19 mouse cellular contexts compared by ENCODE assay signal in the genomic region with DNA sequence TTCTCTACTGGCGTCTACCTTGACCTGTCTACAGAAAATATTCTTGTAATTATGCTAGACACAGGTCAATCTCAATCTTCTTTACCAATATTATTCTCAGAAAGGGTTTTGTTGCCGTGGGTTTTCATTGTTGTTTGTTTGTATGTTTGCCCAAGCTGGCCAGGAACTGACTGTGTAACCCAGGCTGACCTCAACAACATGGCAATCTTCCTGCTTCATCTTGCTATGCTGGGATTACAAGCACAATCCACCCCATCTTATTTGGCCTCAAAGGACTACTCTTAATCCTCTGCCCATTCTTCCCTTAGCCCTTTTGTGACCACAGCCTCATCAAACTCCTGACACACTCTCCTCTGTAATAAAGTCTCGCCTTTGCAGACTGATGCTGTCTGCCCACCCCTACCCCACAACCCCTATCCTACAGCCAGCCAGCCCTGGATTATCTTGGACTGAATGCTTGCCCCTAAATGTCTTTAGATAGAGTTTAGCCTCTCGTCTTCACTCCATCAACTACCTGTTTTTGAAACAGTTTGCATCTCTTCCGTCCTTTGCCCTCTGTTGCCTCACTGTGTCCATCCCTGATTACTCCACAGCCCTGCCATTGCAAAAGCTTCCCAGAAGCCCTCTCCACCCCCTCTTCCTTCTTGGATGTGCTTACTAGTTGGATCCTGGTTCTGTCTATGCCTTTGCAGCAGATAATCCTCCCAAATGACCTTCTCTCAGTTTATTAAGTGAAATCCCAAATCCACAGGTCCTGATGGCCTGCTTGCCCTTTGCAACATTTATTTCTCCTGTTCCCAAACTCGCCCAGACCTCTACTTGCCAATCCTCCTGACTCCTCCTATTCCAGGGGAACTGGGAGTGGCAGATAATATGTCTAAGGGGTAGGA. TPM values are rescaled to one million over a fixed set of nuclear protein-coding genes. Genes with fewer than 3 reads are reported as not detected.
"Had no signal": no experiment of that assay in that cellular context is flagged by ENCODE, and none has a peak within 500 bp of the region (broad histone marks: within the 10 kb centered on the region; RNA-seq: fewer than 3 reads in every experiment).

No protein-coding gene starts in this region.

- H3K4me1 ChIP-seq: limb, embryonic 13.5 days; midbrain, embryonic 13.5 days; neural tube, embryonic 12.5 days; stomach, embryonic 15.5 days had no signal

- H3K36me3 ChIP-seq: kidney, embryonic 15.5 days; limb, embryonic 13.5 days; midbrain, embryonic 13.5 days; neural tube, embryonic 12.5 days; stomach, embryonic 15.5 days had no signal

- H3K9me3 ChIP-seq: kidney, embryonic 15.5 days; limb, embryonic 13.5 days; midbrain, embryonic 13.5 days; neural tube, embryonic 12.5 days; stomach, embryonic 15.5 days had no signal

- H3K4me3 ChIP-seq: kidney, embryonic 15.5 days; limb, embryonic 13.5 days; midbrain, embryonic 13.5 days; neural tube, embryonic 12.5 days; stomach, embryonic 15.5 days had no signal

- H3K27me3 ChIP-seq: stomach, embryonic 15.5 days had no signal

- H3K9ac ChIP-seq: kidney, embryonic 15.5 days; limb, embryonic 13.5 days; midbrain, embryonic 13.5 days; neural tube, embryonic 12.5 days; stomach, embryonic 15.5 days had no signal

- H3K4me2 ChIP-seq: kidney, embryonic 15.5 days; limb, embryonic 13.5 days; midbrain, embryonic 13.5 days; neural tube, embryonic 12.5 days; stomach, embryonic 15.5 days had no signal

- H3K27ac ChIP-seq: kidney, embryonic 15.5 days; limb, embryonic 13.5 days; midbrain, embryonic 13.5 days; neural tube, embryonic 12.5 days; stomach, embryonic 15.5 days had no signal

- ATAC-seq: intestine, embryonic 16.5 days; midbrain, embryonic 13.5 days had no signal

- DNase-seq: kidney, adult 2 months; kidney, postnatal 14 days; left cerebral cortex, postnatal 4 days; lung, adult 18-20 months; spleen, adult 18-20 months; thymus, postnatal 4 days had no signal

RNA-seq across cellular contexts. Expression of gene Wfdc21, which starts 0.9 kb away (rescaled TPM):
- total RNA-seq: layer of hippocampus, adult 8-10 months; layer of hippocampus, postnatal 14 days; left cerebral cortex, adult 18-20 months; left cerebral cortex, postnatal 10 days; left cerebral cortex, postnatal 4 days had no signal
- polyA plus RNA-seq: limb, embryonic 13.5 days; neural tube, embryonic 12.5 days had no signal

RNA-seq across cellular contexts. Expression of gene Wfdc18, which starts 38.8 kb away (rescaled TPM):
- total RNA-seq: layer of hippocampus, adult 8-10 months; layer of hippocampus, postnatal 14 days; left cerebral cortex, postnatal 4 days; megakaryocyte-erythroid progenitor cell, adult 5-6 weeks had no signal
- polyA plus RNA-seq: kidney, adult 2 months; large intestine, adult 2 months; limb, embryonic 13.5 days; midbrain, embryonic 13.5 days; neural tube, embryonic 12.5 days; testis, adult 2 months had no signal

RNA-seq across cellular contexts. Expression of gene Wfdc17, which starts 43.8 kb away (rescaled TPM):
- total RNA-seq: layer of hippocampus, postnatal 14 days; left cerebral cortex, adult 18-20 months; left cerebral cortex, postnatal 10 days; left cerebral cortex, postnatal 4 days; megakaryocyte-erythroid progenitor cell, adult 5-6 weeks had no signal
